Mouse (Mus musculus) kidney, postnatal 0 days (tissue): ENCODE data around the gene Gpr179. TPM values are rescaled to one million over a fixed set of nuclear protein-coding genes. Genes with fewer than 3 reads are reported as not detected.
"Not testable (repeated sequence)": the region's sequence is repeated elsewhere in the genome, so short reads cannot be mapped to it uniquely, and the experiment has no call there.

Source experiments
- ATAC-seq: fragments of 200-750 bp; cut with Nextera tagmentation; replicated peaks from 2 replicates; pipeline ENCODE4 v1.8.0; 2017; ENCODE audit warnings: low read depth, moderate number of reproducible peaks, moderate TSS enrichment, moderate library complexity; ENCODE audit not compliant: low FRiP score
- DNase-seq: peaks from one replicate; pipeline ENCODE4 v3.0.0-alpha.2; 2016; ENCODE audit warnings: low spot score
- H3K27ac ChIP-seq: fragments of 300-500 bp; sonication (generic); 2 replicates; pipeline ENCODE4 v1.5.1; 2014; ENCODE audit warnings: mild to moderate bottlenecking
- H3K27me3 ChIP-seq: fragments of 300-500 bp; sonication (generic); 2 replicates; pipeline ENCODE4 v1.6.1; 2014; ENCODE audit warnings: low read length, mixed read lengths; ENCODE audit not compliant: insufficient read depth
- H3K36me3 ChIP-seq: fragments of 300-500 bp; sonication (generic); 2 replicates; pipeline ENCODE4 v1.6.1; 2014; ENCODE audit warnings: low read length, mixed read lengths; ENCODE audit not compliant: insufficient read depth
- H3K4me1 ChIP-seq: fragments of 300-500 bp; sonication (generic); replicated peaks from 2 replicates; pipeline ENCODE4 v1.6.1; 2014; ENCODE audit warnings: antibody characterized with exemption, low read length, mixed read lengths; ENCODE audit not compliant: insufficient read depth
- H3K4me2 ChIP-seq: fragments of 300-500 bp; sonication (generic); 2 replicates; pipeline ENCODE4 v1.6.1; 2014; ENCODE audit warnings: mild to moderate bottlenecking, low read length, moderate library complexity, mixed read lengths
- H3K4me3 ChIP-seq: fragments of 300-500 bp; sonication (generic); replicated peaks from 2 replicates; pipeline ENCODE4 v1.5.1; 2014; ENCODE audit warnings: low read depth, low read length
- H3K9ac ChIP-seq: fragments of 300-500 bp; sonication (generic); 2 replicates; pipeline ENCODE4 v1.6.1; 2014; ENCODE audit warnings: low read depth, low read length
- H3K9me3 ChIP-seq: fragments of 300-500 bp; sonication (generic); replicated peaks from 2 replicates; pipeline ENCODE4 v1.6.1; 2016; ENCODE audit warnings: low read length, inconsistent platforms, mixed read lengths
- CTCF ChIP-seq: IDR thresholded peaks from 2 replicates; pipeline ENCODE4 v1.5.1; 2016; ENCODE audit warnings: antibody characterized with exemption, low read depth, mild to moderate bottlenecking, moderate library complexity
- WGBS: fragments of 180-500 bp; shearing (Covaris S2); extraction: QIAGEN DNeasy Blood & Tissue Kit; methylation state at CpG from one replicate; pipeline ENCODE4 v1.1.7; 2014; 5-methylcytosine and 5-hydroxymethylcytosine counted together
- polyA plus RNA-seq: library from polyadenylated mRNA; unstranded; fragments of >200 nt; fragmentation: Nextera tagmentation; extraction: Ambion mirVana; gene quantifications from 2 replicates; pipeline ENCODE4 v1.2.1, GENCODE M21; 2015

The Gpr179 gene
- polyA plus RNA-seq, 1 experiment from 2014 or later, result 0.05 TPM

DNA sequence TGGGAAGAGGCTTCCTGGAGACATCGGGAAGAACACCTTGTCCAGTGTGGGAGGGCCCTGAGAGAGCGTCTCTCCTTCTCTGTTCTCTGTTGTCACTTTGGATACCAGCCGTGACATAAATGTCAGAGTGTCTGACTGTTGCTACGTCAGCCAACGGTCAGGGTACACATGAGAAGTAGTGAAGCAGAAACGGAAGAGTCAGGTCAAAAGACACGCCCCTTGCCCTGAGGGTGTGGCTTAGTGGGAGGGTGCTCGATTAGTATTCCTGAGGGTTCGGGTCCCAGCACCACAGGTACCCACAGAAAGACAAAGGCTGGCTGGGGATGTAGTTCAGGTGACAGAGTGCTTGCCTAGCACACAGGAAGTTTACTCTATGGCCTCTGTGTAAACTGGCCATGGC lies 18.8 kb downstream of the Gpr179 start:
- no peak overlapping the region for H3K4me2 ChIP-seq
- ATAC-seq, result peak; percentile 51; the same call in 1 of the 2 replicates
- H3K27me3 ChIP-seq, result no peaks in the 10 kb centered on the region
- DNase-seq, result no peak
- H3K9ac ChIP-seq, result no peak overlapping the region
- H3K4me1 ChIP-seq, result no peaks in the 10 kb centered on the region
- no peak for TF ChIP-seq CTCF
- no peak overlapping the region for H3K27ac ChIP-seq
- H3K4me3 ChIP-seq, result no peak overlapping the region
- 41% methylated on average over 9 of the region's 9 CpGs for WGBS
- H3K36me3 ChIP-seq, result peaks cover 14% of the 10 kb centered on the region; the same call in 1 of the 2 replicates
- H3K9me3 ChIP-seq, result no peaks in the 10 kb centered on the region

DNA sequence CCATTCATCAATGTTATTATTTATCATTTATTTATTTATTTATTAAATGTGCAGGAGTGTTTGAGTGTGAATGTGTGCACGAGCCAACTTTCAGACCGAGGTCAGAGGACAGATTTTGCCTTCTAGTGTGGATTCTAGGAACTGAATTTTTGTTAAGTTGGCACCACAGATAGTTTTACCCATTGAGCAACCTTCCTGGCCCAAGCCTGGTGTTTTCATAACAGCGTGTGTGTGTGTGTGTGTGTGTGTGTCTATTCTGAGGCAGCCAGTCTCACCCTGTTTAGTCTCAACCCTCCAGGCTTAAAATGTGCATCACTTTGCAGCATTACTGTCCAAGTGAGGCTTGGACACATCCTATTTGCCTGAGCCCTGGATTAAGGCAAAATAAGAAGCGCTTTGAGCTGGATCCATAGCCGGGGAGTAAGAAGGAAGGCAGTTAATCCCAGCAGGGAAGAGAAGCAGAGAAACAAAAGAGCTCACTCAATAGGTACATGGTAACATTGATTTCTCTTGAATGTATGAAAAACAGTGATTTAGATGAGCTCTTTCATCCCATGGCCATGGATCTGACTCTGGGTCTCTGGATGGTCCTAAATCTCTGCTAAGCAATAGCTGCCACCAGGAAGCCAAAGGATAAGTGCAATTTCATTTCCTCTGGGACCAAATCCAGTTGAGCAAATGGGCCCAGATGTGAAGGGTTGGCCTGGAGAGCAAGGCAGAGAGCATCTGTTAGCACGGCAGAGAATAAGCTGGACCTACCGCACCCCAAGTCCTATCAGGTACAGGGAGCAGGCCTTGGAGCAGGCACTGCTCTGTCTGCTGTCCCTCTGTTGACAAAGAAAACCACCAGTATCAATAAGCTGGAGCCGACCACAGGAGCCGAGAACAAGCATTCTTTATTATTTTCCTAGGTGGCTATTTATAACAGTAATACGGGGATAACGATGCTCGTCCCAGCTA lies 20.4 kb downstream of the Gpr179 start:
- no peaks in the 10 kb centered on the region for H3K4me1 ChIP-seq
- no peak for ATAC-seq
- TF ChIP-seq CTCF, result no peak
- H3K36me3 ChIP-seq, result peaks cover 19% of the 10 kb centered on the region
- H3K9me3 ChIP-seq, result no peaks in the 10 kb centered on the region
- H3K9ac ChIP-seq, result no peak overlapping the region
- WGBS, result 89% methylated on average over 12 of the region's 12 CpGs
- no peak overlapping the region for H3K4me2 ChIP-seq
- no peak for DNase-seq
- H3K27ac ChIP-seq, result no peak overlapping the region
- H3K4me3 ChIP-seq, result no peak overlapping the region
- H3K27me3 ChIP-seq, result no peaks in the 10 kb centered on the region

DNA sequence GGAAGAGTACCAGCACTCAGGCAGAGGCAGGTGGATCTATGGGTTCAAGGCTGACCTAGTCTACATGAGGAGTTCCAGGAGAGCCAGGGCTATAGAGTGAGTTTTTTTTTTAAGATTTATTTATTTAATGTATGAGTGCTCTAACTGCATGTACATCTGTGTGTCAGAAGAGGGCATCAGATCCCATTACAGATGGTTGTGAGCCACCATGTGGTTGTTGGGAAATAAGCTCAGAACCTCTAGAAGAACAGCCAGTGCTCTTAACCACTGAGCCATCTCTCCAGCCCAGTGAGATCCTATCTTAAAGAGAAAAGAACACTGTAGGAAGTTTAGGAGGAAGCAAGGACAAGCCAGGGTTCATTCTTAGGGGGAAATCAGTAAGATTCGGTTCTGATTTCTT lies 21.6 kb downstream of the Gpr179 start:
- no peak overlapping the region for H3K9ac ChIP-seq
- H3K4me2 ChIP-seq, result no peak overlapping the region
- H3K4me3 ChIP-seq, result no peak overlapping the region
- 97% methylated on average over 1 of the region's 1 CpGs for WGBS
- peak; percentile 44 for TF ChIP-seq CTCF
- peaks cover 30% of the 10 kb centered on the region for H3K36me3 ChIP-seq
- ATAC-seq (no peak), DNase-seq (no peak)
- H3K9me3 ChIP-seq, result no peaks in the 10 kb centered on the region
- no peak overlapping the region for H3K27ac ChIP-seq
- H3K27me3 ChIP-seq, result no peaks in the 10 kb centered on the region
- H3K4me1 ChIP-seq, result no peaks in the 10 kb centered on the region

DNA sequence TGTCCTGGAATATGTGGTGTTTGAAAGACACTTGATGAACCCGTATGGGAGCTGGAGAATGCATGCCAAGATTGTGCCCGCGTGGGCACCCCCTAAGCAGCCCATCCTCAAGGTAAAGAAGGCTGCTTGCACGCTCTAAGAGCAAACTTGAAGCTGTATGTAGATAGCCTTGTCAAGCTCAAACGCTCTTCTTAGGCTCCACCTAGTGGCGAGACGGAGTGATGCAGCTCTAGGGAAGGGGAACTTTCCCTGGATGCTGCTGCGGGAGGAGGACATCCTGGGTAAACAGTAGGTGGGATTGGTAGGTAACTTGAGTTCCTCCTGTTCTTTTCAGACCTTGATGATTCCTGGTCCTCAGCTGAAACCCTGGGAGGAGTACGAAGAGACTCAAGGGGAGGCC lies 23.7 kb downstream of the Gpr179 start:
- no peak overlapping the region for H3K27ac ChIP-seq
- H3K9me3 ChIP-seq, result no peaks in the 10 kb centered on the region
- WGBS, result 28% methylated on average over 9 of the region's 9 CpGs
- H3K4me1 ChIP-seq, result no peaks in the 10 kb centered on the region
- no peaks in the 10 kb centered on the region for H3K27me3 ChIP-seq
- peak; percentile 86 for TF ChIP-seq CTCF
- DNase-seq (peak; percentile 78), ATAC-seq (no peak)
- no peak overlapping the region for H3K9ac ChIP-seq
- peaks cover 42% of the 10 kb centered on the region for H3K36me3 ChIP-seq
- no peak overlapping the region for H3K4me3 ChIP-seq
- H3K4me2 ChIP-seq, result no peak overlapping the region

DNA sequence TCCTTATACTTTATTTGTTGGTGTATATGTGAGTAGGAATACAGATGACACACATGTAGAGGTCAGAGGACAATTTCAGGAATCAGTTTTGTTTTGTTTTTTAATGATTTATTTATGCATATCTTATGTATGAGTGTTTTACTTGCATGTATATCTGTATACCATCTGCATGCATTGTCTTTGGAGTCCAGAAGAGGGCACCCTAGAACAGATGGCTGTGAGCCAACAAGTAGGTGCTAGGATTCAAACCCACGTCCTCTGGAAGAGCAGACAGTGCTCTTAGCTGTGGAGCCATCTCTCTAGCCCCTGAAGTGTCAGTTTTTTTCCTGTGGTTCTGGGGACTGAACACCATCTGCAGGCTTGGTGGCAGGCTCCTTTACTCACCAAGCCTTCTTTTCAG lies 26.7 kb downstream of the Gpr179 start:
- Histone ChIP-seq H3K36me3 (peaks cover 46% of the 10 kb centered on the region), H3K4me3 (no peak overlapping the region), H3K27me3 (no peaks in the 10 kb centered on the region), H3K4me1 (no peaks in the 10 kb centered on the region), H3K27ac (no peak overlapping the region), H3K9me3 (no peaks in the 10 kb centered on the region), H3K9ac (no peak overlapping the region), H3K4me2 (no peak overlapping the region)
- WGBS, result 61% methylated on average over 1 of the region's 1 CpGs
- TF ChIP-seq CTCF, result peak; percentile 48
- no peak for DNase-seq
- ATAC-seq, result no peak

DNA sequence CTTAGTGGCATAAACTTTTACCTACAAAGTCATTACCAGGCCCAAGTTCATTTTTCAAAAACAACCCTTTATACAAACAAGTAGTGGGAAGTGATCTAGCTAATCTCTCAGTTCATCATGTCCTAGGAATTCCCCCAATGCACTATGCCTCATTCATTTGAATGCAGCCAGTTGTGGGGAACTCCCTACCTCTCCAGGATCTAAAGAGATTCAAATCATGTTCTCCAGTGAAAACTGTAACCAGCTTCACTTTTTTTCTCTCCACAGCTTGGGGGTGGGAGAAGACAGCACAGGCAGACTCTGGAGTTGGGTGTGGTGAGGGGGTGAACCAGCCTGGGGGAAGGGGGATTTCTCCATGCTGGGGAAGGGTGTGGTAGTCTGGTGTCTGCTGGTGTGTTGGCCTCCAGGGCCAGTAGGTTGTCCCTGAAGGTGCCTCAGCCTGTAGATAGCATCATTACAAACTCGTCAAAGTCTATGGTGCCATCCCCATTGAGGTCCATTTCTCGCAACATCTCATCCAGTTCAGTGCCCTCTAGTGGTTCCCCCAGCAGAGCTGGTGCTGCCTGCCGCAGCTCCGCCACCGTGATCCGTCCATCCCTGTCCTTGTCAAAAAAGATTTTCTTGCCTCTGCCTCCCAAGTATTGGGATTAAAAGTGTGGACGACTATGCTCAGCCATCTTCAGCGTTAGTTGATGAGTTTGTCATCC lies 29.8 kb downstream of the Gpr179 start:
- peaks cover 32% of the 10 kb centered on the region; the same call in 1 of the 2 replicates for H3K36me3 ChIP-seq
- not testable (repeated sequence) for H3K9ac ChIP-seq, DNase-seq, H3K27ac ChIP-seq, H3K4me3 ChIP-seq, H3K27me3 ChIP-seq, ATAC-seq, H3K4me2 ChIP-seq, H3K4me1 ChIP-seq, H3K9me3 ChIP-seq
- 83% methylated on average over 8 of the region's 8 CpGs for WGBS
